Mouse (Mus musculus): ENCODE measurements at regions not wholly inside any gene's neighbourhood (a gene's known extent, or its start where the extent isn't known, plus 50 kb on each side); places are given as distances from the start of the nearest gene placed in this dataset.

DNA sequence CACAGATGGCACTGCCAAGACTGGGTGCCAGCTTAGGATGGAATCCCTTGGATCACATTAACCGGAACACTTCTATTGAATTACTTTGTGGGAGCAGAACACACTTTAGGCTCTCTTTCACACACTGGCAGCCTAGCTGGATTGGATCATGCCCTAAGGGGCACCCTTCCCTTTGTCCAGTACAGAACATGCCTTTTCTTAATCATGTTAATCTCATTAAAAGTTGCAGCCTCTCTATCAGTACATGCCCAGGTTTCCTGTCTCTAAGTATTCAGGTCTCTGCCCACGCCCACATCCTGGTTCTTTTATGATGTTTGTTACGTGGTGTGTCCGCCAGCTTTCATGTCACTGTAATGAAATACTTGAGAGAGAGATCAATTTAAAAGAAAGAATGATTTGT lies 69.8 kb upstream of the Fam189a1 start:
- no peak for TF ChIP-seq CTCF (IDR thresholded peaks at IDR 0.05; ENCODE audit: insufficient read depth, low read length)
- TF ChIP-seq POLR2A (IDR thresholded peaks at IDR 0.05; ENCODE audit: borderline replicate concordance, extremely low read depth, low read depth, low read length): no peak
